In genomic region chr11:102408344-102408876, GRCm38 (mm10) we compare ENCODE assay signal across 7 mouse cellular contexts. TPM values are rescaled to one million over a fixed set of nuclear protein-coding genes. Genes with fewer than 3 reads are reported as not detected.
DNase-seq lines count a peak whose midpoint lies in the region; ATAC-seq lines count a peak whose summit lies in the region.

No protein-coding gene starts in this region.

- DNase-seq in adrenal gland, postnatal 14 days, result peak; percentile 98
- peak; percentile 100 for DNase-seq in embryonic facial prominence, embryonic 11.5 days (ENCODE audit: low spot score)
- DNase-seq in kidney, adult 11 months, result peak; percentile 99
- DNase-seq in limb, embryonic 10.5 days (ENCODE audit: low spot score), result peak; percentile 99
- peak; percentile 94 for DNase-seq in spleen, adult 12 weeks (ENCODE audit: low spot score)

- H3K4me1 ChIP-seq in embryonic facial prominence, embryonic 11.5 days (ENCODE audit: control insufficient read depth, insufficient read depth, low read length), result 0 out of 2 replicates have a peak, but pooled peaks cover 5% of the 10 kb centered on the region
- peaks cover 52% of the 10 kb centered on the region for H3K4me1 ChIP-seq in limb, embryonic 10.5 days
- H3K4me1 ChIP-seq in midbrain, embryonic 13.5 days (replicated peaks), result peaks cover 36% of the 10 kb centered on the region

- peak overlapping the region; percentile 63 for H3K27ac ChIP-seq in embryonic facial prominence, embryonic 11.5 days (replicated peaks; ENCODE audit: low read depth, low read length)
- H3K27ac ChIP-seq in limb, embryonic 10.5 days, result peak overlapping the region; percentile 92
- H3K27ac ChIP-seq in midbrain, embryonic 13.5 days, result peak overlapping the region; percentile 88

- peak; percentile 91 for ATAC-seq in embryonic facial prominence, embryonic 11.5 days (replicated peaks; ENCODE audit: insufficient number of reproducible peaks, low FRiP score, low TSS enrichment, low read depth)
- peak; percentile 83 for ATAC-seq in granulocyte monocyte progenitor cell, adult 5-6 weeks (replicated peaks; ENCODE audit: poor library complexity, severe bottlenecking)
- peak; percentile 94 for ATAC-seq in midbrain, embryonic 13.5 days

- peak overlapping the region; percentile 75 for H3K4me2 ChIP-seq in embryonic facial prominence, embryonic 11.5 days (ENCODE audit: low read depth, low read length)
- peak overlapping the region; percentile 89 for H3K4me2 ChIP-seq in midbrain, embryonic 13.5 days (replicated peaks)

- H3K36me3 ChIP-seq in embryonic facial prominence, embryonic 11.5 days (replicated peaks; ENCODE audit: control insufficient read depth, insufficient read depth, low read depth, low read length), result peaks cover 5% of the 10 kb centered on the region
- H3K36me3 ChIP-seq in limb, embryonic 10.5 days, result peaks cover 26% of the 10 kb centered on the region
- H3K36me3 ChIP-seq in midbrain, embryonic 13.5 days, result peaks cover 15% of the 10 kb centered on the region

- H3K4me3 ChIP-seq in embryonic facial prominence, embryonic 11.5 days (ENCODE audit: low read depth, low read length), result peak overlapping the region; percentile 82
- peak overlapping the region; percentile 87 for H3K4me3 ChIP-seq in limb, embryonic 10.5 days
- H3K4me3 ChIP-seq in midbrain, embryonic 13.5 days (replicated peaks), result peak overlapping the region; percentile 81

- H3K9ac ChIP-seq in embryonic facial prominence, embryonic 11.5 days (replicated peaks; ENCODE audit: low read length), result 0 out of 2 replicates have a peak overlapping the region, but pooled peaks have one; percentile 23
- H3K9ac ChIP-seq in midbrain, embryonic 13.5 days (replicated peaks), result peak overlapping the region; percentile 90; the same call in 1 of the 2 replicates

- under 1% methylated on average over 32 of the region's 32 CpGs for WGBS in embryonic facial prominence, embryonic 11.5 days
- WGBS in limb, embryonic 10.5 days, result under 1% methylated on average over 32 of the region's 32 CpGs
- under 1% methylated on average over 32 of the region's 32 CpGs for WGBS in midbrain, embryonic 13.5 days

- no peaks in the 10 kb centered on the region for H3K9me3 ChIP-seq in embryonic facial prominence, embryonic 11.5 days (replicated peaks; ENCODE audit: control insufficient read depth, low read length)
- no peaks in the 10 kb centered on the region for H3K9me3 ChIP-seq in limb, embryonic 10.5 days (replicated peaks)
- H3K9me3 ChIP-seq in midbrain, embryonic 13.5 days, result no peaks in the 10 kb centered on the region

- no peaks in the 10 kb centered on the region for H3K27me3 ChIP-seq in embryonic facial prominence, embryonic 11.5 days (ENCODE audit: control insufficient read depth, insufficient read depth, low read length)
- H3K27me3 ChIP-seq in limb, embryonic 10.5 days (ENCODE audit: low read depth, poor library complexity, severe bottlenecking), result 0 out of 2 replicates have a peak, but pooled peaks cover 3% of the 10 kb centered on the region
- H3K27me3 ChIP-seq in midbrain, embryonic 13.5 days, result no peaks in the 10 kb centered on the region

RNA-seq across cellular contexts. Expression of gene Slc25a39, which starts 0.7 kb away (rescaled TPM):
- total RNA-seq in adrenal gland, postnatal 14 days (2021), result 373 and 415 TPM in 2 replicates
- polyA plus RNA-seq in embryonic facial prominence, embryonic 11.5 days (2014; fragmentation: Nextera tagmentation; extraction: Ambion mirVana), result 168 and 185 TPM in 2 replicates
- total RNA-seq in granulocyte monocyte progenitor cell, adult 5-6 weeks (2014; fragmentation: Nextera tagmentation), result 99.0 and 163 TPM in 2 replicates
- total RNA-seq in granulocyte monocyte progenitor cell, adult 5-6 weeks (2017), result 51.4 and 53.9 TPM in 2 replicates
- 209 and 242 TPM in 2 replicates for polyA plus RNA-seq in limb, embryonic 10.5 days (2016; fragmentation: Nextera tagmentation; extraction: Ambion mirVana)
- 141 and 154 TPM in 2 replicates for polyA plus RNA-seq in midbrain, embryonic 13.5 days (2015; fragmentation: Nextera tagmentation; extraction: Ambion mirVana)

RNA-seq across cellular contexts. Expression of gene Rundc3a, which starts 15.2 kb away (rescaled TPM):
- total RNA-seq in adrenal gland, postnatal 14 days (2021), result 31.3 and 31.6 TPM in 2 replicates
- polyA plus RNA-seq in embryonic facial prominence, embryonic 11.5 days (2014; fragmentation: Nextera tagmentation; extraction: Ambion mirVana), result 11.8 and 12.1 TPM in 2 replicates
- not detected in 2 replicates for total RNA-seq in granulocyte monocyte progenitor cell, adult 5-6 weeks (2014; fragmentation: Nextera tagmentation)
- total RNA-seq in granulocyte monocyte progenitor cell, adult 5-6 weeks (2017), result not detected in 2 replicates
- 1.2 and 1.3 TPM in 2 replicates for polyA plus RNA-seq in limb, embryonic 10.5 days (2016; fragmentation: Nextera tagmentation; extraction: Ambion mirVana)
- polyA plus RNA-seq in midbrain, embryonic 13.5 days (2015; fragmentation: Nextera tagmentation; extraction: Ambion mirVana), result 131 and 153 TPM in 2 replicates

RNA-seq across cellular contexts. Expression of gene Grn, which starts 21.7 kb away (rescaled TPM):
- total RNA-seq in adrenal gland, postnatal 14 days (2021), result 180 and 194 TPM in 2 replicates
- polyA plus RNA-seq in embryonic facial prominence, embryonic 11.5 days (2014; fragmentation: Nextera tagmentation; extraction: Ambion mirVana), result 38.8 and 52.0 TPM in 2 replicates
- total RNA-seq in granulocyte monocyte progenitor cell, adult 5-6 weeks (2014; fragmentation: Nextera tagmentation), result 110 and 152 TPM in 2 replicates
- total RNA-seq in granulocyte monocyte progenitor cell, adult 5-6 weeks (2017), result 38.6 and 48.3 TPM in 2 replicates
- polyA plus RNA-seq in limb, embryonic 10.5 days (2016; fragmentation: Nextera tagmentation; extraction: Ambion mirVana), result 78.5 and 93.2 TPM in 2 replicates
- 57.4 and 61.8 TPM in 2 replicates for polyA plus RNA-seq in midbrain, embryonic 13.5 days (2015; fragmentation: Nextera tagmentation; extraction: Ambion mirVana)

RNA-seq across cellular contexts. Expression of gene Fam171a2, which starts 39.1 kb away (rescaled TPM):
- 8.2 and 9.6 TPM in 2 replicates for total RNA-seq in adrenal gland, postnatal 14 days (2021)
- 8.6 and 8.8 TPM in 2 replicates for polyA plus RNA-seq in embryonic facial prominence, embryonic 11.5 days (2014; fragmentation: Nextera tagmentation; extraction: Ambion mirVana)
- total RNA-seq in granulocyte monocyte progenitor cell, adult 5-6 weeks (2014; fragmentation: Nextera tagmentation), result not detected in 2 replicates
- total RNA-seq in granulocyte monocyte progenitor cell, adult 5-6 weeks (2017), result not detected in 2 replicates
- 3.7 and 4.2 TPM in 2 replicates for polyA plus RNA-seq in limb, embryonic 10.5 days (2016; fragmentation: Nextera tagmentation; extraction: Ambion mirVana)
- 10.9 and 18.4 TPM in 2 replicates for polyA plus RNA-seq in midbrain, embryonic 13.5 days (2015; fragmentation: Nextera tagmentation; extraction: Ambion mirVana)

RNA-seq across cellular contexts. Expression of gene Slc4a1, which starts 42.4 kb away (rescaled TPM):
- total RNA-seq in adrenal gland, postnatal 14 days (2021), result 17.5 and 72.4 TPM in 2 replicates
- polyA plus RNA-seq in embryonic facial prominence, embryonic 11.5 days (2014; fragmentation: Nextera tagmentation; extraction: Ambion mirVana), result 25.8 and 28.5 TPM in 2 replicates
- total RNA-seq in granulocyte monocyte progenitor cell, adult 5-6 weeks (2014; fragmentation: Nextera tagmentation), result not detected in 2 replicates
- under 0.01 and 1.6 TPM in 2 replicates for total RNA-seq in granulocyte monocyte progenitor cell, adult 5-6 weeks (2017)
- 34.5 and 37.2 TPM in 2 replicates for polyA plus RNA-seq in limb, embryonic 10.5 days (2016; fragmentation: Nextera tagmentation; extraction: Ambion mirVana)
- 4.3 and 4.8 TPM in 2 replicates for polyA plus RNA-seq in midbrain, embryonic 13.5 days (2015; fragmentation: Nextera tagmentation; extraction: Ambion mirVana)

Comparison
In these comparisons a context has a peak if more than half of its experiments do, and no peak if none do; other contexts are left out.
1. Peak in every context shown above with its lines: DNase-seq, ATAC-seq, H3K4me3 ChIP-seq and H3K27ac ChIP-seq.
2. RNA of gene Rundc3a, which starts 15.2 kb away (polyA plus RNA-seq): 131 to 153 TPM in midbrain, embryonic 13.5 days; 11.8 to 12.1 TPM in embryonic facial prominence, embryonic 11.5 days and 1.2 to 1.3 TPM in limb, embryonic 10.5 days; every median in the first group is over 10 times any median in the second.